Mouse (Mus musculus) lung, postnatal 0 days (tissue): Measurements from ENCODE around the gene S100z.

Source experiments
- CTCF ChIP-seq: IDR thresholded peaks from 2 replicates; pipeline ENCODE4 v1.5.1; 2016; ENCODE audit warnings: antibody characterized with exemption, mild to moderate bottlenecking
- EP300 ChIP-seq: IDR thresholded peaks from 2 replicates; pipeline ENCODE4 v1.6.1; 2016; ENCODE audit warnings: antibody characterized with exemption, mild to moderate bottlenecking, control low read depth

- no peak for TF ChIP-seq CTCF
- TF ChIP-seq EP300: no peak
These were observed 16.3 kb upstream of the S100z start for GRCm38 (mm10) chr13:95494812-95495211.
